Mouse (Mus musculus) neutrophil, adult 5-6 weeks (primary cell): Measurements from ENCODE around the gene Nfat5. TPM values are rescaled to one million over a fixed set of nuclear protein-coding genes. Genes with fewer than 3 reads are reported as not detected.

Experiments used
- ATAC-seq: fragments of 151-379, 151-347 bp; 2 replicates; pipeline ENCODE4 v1.8.0; 2017; ENCODE audit warnings: mild to moderate bottlenecking, moderate TSS enrichment; ENCODE audit not compliant: insufficient number of reproducible peaks, poor library complexity, low FRiP score, severe bottlenecking; ENCODE audit errors: extremely low read depth
- total RNA-seq: library from RNA; stranded (forward); fragments of 200-1000 nt; gene quantifications from 2 replicates; pipeline ENCODE4 v1.2.3, GENCODE M21; 2017

Nfat5 gene
- total RNA-seq, 1 experiment from 2014 or later = 80.1 TPM

DNA sequence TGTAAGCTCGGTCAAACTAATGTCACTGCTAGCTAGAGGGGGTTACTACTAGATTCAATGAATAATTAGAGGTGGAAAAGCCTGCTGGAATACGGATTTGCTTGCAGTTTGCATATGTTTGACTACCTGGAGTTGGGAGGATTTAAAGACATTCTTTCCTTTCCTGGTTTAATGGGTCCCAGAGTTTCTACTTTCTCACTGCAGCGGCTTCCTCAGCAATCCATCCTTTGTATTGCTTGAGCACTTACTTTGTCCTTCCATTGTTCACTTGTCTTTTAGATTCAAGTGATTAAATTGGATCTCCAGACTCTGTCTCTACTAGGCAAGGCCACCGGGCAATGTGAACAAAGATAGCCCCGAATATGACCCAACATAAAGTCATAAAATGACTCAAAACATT, 5.7 kb upstream of the Nfat5 start:
- ATAC-seq = no peak

DNA sequence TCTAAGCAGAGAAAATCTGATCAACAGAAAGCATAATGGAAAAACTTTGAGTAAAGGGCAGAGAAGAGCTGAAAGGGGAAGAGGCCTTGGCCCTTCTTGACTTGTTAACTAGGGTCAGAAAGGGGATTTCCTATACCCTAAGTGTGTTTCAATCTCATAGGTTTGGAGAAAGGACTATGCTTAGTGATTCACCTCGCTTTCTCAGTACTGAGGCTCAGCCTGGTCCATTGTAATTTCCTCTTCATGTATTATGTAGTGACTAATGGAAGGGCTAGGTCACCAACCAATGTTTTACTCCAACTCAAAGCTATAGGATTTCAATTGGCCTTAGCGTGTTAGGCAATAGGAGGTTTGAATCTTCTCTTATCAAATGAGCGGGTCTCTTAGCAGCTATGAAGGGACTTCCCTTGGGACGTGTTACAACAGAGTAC, 2.1 kb upstream of the Nfat5 start:
- ATAC-seq = peak; percentile 20; the same call in 1 of the 2 replicates

DNA sequence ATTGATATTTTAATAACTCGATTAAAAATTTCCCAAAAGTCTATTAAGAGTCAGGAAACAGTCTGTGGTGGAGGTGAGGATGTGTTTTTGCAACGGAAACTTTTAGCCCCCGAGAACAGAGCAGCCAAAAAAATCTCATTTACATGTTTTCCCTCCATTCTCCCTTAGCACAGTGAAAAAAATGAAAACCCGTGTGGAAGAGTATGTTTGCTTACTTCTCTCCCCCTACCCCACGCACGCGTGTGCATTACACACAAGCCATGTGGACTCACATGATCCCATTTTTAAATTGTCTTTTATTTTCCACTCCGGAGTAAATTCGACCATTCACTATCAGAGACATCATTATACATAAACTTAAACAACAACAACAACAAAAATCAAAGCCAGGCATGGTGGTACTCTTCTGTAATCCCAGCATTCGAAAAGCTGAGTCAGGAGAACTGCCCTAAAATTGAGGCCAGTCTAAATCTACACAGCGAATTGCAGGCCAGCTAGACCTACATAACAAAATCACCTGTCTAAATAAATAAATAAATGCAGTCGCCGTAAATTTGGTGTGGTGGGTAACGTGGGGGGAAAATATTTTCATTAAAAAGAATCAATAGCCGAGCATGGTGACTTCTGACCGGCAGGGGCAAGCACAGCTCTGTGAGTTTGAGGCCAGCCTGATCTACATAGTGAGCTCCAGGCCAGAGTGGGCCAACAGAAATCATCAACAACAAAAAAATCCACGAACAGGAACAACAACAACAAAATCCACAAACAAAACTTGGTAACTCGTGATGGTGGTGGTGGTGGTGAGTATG, 947 bp upstream of the Nfat5 start:
- no peak for ATAC-seq

DNA sequence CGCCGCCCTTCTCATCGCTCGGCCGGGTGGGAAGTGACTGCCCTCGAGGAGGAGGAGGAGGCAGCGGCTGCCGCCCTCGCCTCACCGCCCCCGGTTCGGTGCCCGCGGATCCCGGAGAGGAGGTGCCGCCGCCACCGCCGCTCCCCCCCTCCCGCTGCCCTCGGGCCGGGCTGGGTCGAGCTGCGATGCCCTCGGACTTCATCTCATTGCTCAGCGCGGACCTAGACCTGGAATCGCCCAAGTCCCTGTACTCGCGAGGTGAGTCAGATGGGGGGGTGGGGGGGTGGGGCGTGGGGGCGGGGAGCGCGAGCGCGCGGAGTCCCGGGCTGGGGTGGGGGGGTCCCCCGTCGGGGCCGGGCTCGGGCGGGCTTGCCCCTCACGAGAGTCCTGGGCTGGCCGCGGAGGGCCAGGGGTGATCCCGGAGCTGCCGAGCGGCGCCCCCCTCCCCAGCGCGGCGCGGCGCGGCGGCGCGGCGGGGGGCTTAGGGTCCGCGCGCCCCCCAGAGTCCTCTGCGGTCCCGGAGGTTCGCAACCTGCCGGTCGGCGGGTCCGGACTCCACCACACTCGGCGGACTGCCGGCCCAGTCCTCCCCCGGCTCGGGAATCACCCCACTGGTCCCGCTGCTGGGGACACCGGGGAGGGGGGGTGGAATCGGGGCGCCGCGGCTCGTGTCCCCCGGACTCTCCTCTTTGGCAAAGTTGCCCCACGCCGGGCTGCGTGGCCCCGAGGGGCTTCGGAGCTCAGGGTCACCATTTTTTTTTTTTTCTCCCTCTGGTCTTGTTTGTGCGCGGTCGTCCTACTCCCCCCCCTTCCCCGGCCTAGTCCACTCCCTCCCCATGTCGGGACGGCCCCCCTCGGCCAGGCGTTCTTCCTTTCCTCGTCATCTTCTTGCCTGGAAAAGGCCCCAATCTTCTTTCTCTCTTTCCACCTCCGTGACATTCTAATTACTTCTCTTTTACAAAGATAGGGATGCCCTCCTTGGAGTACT, 665 bp downstream of the Nfat5 start:
- ATAC-seq = no peak; the same call in 1 of the 2 replicates

DNA sequence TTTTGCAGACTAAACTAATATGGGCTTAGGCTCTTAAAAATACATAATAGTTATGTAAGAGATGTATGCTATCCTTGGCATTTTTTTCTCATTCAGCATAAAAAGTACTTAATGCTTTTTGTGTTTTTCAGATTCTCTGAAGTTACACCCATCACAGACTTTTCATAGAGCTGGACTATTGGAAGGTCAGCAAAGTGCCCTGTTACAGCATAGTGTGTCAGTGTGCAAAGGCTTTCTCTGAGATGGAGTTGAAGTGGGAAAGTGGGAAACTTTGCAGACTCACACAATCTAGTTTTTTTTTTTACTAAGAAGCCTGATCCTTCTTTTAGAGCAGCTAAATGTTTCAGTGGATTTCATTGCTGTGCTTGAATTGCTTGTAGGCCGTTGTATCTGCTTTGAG, 2.2 kb downstream of the Nfat5 start:
- ATAC-seq = no peak

DNA sequence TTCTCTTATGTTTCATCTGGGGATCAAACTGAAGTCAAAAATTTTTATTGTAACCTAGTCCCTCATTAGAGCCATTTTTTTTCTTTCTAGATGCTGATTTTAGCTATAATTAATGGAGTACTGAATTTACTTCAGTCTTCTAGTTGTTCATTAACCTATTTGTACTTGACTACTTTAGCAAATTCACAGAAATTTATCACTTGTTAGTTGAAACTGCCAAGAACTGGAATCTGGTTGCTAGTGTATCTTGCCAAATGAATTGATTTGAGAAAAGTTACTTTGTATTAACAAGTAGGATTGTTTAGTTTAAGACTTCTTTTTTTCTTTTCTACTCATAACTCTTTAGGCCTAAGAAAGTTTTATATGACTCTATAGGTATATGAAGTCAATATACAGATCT, 18.6 kb downstream of the Nfat5 start:
- ATAC-seq = no peak

DNA sequence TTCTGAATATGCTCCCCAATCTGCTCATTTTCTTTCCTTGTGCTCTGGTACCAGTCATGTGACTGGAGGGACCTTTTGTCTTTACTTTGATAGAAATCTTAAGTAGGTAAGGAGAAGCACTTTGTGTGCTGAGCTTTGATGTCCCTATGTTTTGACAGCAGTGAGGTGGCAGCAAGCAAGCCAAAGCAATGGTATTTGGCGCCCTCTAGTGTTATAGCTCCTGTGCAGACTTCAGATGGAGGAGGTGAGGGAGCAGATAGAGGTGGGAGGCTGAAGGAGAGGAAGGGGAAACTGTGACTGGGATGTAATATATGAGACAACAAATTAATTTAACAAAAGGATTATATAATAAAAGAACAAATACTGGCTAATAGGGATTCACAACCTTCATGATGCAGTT, 30.9 kb downstream of the Nfat5 start:
- peak; percentile 97 for ATAC-seq

DNA sequence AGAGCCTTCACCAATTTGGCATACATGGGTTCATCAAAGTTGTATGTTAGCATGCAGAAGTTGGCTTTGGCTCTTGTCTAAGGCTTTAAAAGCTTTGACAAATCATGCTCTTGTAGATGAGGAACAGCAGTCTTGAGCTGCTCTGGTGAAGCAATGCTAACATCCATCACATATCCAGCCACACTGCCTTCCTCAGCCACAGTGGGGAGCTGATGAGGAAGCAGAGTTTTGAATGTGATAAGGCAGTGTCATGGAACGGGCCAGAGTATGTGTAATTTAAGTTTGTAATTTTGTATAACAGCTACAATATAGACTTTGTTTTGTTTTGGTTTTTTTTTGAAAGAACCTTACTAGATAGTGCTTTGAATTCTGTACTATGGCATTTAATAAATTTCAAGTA, 36.3 kb downstream of the Nfat5 start:
- peak; percentile 41; the same call in 1 of the 2 replicates for ATAC-seq

DNA sequence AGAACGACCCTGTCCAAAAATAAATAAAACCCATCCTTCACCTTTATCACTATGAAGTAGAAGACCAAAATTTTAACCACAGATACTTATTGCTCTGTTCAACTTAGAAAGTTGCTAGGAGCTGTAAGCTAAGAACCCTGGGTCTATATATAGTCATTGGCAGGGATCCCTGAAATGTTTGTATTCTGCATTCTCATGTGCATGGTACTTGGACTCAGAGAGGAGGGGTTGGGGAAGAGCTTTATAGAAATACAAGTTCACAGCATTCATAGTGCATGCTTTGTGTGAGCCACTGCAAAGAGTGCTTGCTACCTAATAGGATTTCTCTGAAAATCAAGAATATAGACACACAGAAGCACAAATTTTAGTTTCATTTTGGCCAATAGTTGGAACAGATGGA, 43.2 kb downstream of the Nfat5 start:
- ATAC-seq = no peak

DNA sequence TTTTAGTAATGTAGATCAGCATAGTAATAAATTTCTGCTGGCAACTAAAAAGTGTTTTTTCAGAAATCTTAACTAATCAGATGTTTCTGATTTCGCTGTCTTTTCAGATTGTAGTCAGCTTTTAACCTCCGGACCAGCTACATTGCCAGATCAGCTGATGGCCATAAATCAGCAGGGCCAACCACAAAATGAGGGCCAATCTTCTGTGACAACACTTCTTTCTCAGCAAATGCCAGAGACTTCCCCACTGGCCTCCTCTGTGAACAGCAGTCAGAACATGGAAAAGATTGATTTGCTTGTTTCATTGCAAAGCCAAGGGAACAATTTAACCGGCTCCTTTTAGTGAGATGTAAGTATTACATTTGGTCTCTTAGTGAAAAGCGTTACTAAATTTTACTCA, 77.0 kb downstream of the Nfat5 start:
- no peak for ATAC-seq

DNA sequence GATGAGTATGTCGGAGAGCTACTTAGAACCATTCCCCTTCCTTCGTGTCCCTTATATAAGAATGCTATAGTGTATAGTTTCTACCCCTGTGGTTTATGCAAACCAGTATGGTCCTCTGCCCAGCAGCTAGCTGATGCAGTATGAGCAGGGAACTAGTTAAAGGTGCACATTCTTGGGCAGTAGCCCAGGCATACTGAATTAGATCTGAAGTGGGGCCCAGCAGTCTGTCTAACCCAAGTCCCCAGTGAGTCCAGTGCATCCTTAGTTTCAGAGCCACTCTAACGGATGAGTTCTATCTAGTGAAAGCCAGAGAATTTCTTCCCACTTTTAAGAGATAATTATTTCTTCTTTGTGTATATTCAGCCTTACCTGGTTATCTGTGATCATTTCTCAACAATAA, 84.1 kb downstream of the Nfat5 start:
- no peak for ATAC-seq

DNA sequence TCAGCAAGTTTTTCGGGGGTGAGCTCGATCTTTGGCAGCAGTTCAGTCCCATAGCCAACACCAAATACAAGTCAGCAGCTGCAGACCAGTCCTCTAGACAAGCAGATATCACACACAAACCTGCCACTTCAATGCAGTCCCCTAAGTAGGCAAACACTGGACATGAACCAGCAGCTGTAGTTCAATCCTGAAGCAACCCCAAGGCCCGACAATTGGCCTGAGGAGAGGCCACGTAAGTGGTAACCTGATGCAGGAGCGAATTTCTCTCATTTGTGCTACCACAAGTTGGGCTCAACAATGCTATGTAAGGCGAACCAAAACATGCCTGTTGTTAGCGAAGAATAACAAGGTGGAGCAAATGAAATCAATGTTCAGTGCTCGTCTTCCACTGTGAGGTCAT, 87.5 kb downstream of the Nfat5 start:
- ATAC-seq = no peak

DNA sequence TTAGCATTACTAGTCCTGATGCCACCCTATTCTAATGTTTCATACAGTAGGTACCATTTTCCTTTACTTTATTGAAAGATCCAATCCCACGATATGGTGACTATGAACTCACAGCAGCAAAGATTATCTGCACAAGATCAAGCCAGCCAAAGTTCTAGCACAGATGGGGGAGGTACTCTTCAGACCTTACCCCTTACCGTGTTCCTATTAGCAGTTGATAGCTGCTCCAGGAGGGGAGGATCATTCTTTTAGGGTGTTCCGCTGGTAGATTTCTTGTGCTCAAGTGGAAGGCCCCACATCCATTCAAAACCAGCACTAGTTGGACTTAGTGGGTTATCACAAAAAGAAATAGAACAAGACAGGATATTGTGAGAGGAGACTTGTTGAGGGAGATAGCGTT, 88.4 kb downstream of the Nfat5 start:
- no peak for ATAC-seq

DNA sequence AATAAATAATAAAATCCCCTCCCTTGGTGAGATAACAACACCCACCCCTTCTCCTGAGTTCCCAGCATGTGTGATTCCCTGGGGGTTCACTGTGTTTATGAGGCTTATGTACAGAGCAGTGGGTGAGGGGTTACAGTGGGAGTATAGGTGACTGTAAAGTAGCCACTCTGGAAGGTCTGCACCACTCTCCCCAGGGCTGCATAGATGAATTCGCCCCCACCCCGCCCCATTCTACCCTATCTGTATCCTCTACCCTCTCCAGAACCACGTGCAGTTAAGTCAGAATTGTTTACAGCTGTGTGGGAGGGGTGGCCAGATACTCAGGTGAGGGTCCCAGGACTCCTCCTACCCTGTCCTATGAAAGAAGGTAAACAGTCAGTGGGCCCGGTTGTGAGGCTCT, 89.6 kb downstream of the Nfat5 start:
- ATAC-seq = no peak

DNA sequence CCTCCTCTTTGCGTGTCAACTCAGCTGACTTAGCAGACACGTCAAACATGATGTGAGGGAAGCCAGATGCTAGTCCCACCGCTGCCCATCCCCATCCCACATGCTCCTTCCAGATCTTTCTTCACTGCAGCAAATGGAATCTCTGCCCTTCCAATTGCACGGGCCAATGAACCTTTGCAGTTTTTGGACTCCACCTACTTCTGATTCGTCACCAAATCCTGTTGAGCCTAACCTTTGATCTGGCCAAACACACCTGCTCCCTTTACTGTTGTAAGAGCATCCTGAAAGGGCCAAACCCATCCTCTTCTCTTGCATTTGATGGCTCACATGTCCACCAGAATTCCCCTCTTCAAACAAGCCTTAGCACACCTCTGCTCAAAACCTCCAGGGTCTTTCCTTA, 91.4 kb downstream of the Nfat5 start:
- ATAC-seq = no peak

DNA sequence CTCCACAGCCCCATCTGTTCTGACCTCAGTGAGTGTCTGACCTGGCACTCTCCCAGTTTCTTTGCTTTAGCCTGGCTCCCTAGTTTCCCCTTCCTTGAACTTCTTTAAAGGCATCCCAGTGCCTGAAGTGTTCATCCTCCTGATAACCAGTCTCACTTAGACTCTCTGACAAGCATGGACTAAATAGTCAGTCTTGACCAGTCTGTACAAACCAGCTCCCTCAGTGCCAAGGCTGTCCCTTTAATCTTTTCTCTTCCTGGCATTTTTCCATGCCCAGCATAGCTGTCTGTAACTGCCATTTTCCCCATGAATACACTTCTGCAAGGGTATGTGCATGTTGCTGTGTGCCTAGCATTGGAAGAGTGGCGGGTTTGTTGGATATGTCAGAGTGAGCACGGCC, 91.8 kb downstream of the Nfat5 start:
- no peak for ATAC-seq

DNA sequence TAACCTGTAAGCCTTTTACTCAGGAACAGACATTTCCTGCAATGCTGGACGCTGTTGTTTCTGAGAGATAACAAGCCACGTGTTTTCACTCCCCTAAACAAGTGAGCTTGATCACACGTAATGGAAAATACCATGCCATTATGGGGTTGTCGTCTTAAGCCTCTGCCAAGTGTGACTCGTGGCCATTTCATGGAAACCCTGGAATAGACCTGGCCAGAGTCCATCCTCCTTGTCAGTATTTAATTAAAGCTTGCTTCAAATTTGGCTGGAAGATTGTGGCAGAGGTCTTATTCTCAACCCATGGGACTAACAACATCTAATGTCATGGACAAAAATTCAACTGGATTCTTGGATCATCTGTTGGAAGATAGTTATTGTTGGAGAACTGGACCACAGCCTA, 92.9 kb downstream of the Nfat5 start:
- no peak for ATAC-seq

DNA sequence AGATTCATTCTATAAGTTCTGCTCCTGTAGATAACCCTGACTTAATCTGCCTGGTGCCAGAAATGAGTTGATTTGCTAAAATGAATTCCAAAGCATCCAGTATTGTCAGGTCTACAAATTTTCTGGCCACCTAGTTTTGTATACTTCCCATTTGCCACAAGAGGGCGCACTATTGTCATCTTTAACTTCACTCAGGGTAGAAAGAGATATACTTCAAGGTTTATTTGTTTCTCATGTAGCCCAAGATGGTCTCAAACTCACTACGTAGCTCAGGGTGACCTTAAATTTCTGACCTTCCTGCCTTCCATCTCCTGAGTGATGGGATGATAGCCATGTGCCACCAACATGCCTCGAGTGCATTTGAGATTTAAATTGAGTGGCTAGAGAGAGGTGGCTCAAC, 93.4 kb downstream of the Nfat5 start:
- no peak for ATAC-seq

DNA sequence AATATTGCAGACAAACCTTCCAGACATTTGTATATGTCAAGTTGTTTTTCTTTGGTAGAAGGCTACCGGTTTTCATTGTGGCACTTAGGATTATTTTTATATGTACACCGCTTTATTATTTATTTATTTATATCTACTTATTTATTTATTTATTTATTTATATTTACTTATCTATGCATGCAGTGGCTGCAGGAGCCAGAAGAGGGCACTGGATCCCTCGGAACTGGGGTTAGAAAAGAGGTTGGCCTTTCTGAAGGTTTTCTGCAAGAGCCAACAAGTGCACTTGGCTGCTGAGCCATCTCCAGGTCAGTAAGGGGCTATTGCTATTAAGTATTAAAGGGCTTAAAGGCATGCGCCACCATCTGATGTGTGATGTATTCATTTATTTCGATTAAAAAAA, 94.6 kb downstream of the Nfat5 start:
- ATAC-seq = no peak

DNA sequence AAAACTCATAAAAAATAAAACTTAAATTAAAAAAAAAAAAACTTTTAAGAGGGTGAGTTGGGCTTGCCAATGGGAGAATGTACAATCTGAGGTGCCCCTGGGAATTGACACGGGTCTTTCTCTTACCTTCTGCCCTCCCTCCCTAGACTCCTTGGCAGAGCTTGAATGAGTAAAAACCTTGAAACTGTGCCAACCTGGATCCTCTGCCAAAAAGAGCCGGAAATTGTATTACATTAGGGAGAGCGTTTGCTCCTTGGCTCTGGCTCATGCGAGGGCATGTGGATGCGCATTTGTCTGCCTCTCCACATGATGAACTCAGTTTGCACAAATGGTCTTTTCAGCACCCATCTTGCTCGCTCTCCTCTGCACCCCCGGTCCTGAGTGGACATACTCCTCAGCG, 96.3 kb downstream of the Nfat5 start:
- no peak for ATAC-seq
